Mouse (Mus musculus): Measurements from ENCODE around the gene Rhox4a2. TPM values are rescaled to one million over a fixed set of nuclear protein-coding genes. Genes with fewer than 3 reads are reported as not detected.
"Not testable (repeated sequence)": the region's sequence is repeated elsewhere in the genome, so short reads cannot be mapped to it uniquely, and the experiment has no call there.

Gene Rhox4a2
- not detected in 2 replicates for polyA plus RNA-seq (2011; ENCODE audit: insufficient read length, low read depth, missing spikeins)

- not testable (repeated sequence) for H3K4me1 ChIP-seq (ENCODE audit: control insufficient read depth, insufficient read depth, low read length); H3K27ac ChIP-seq (ENCODE audit: insufficient read depth, low read length); H3K4me3 ChIP-seq (ENCODE audit: insufficient read depth, low read length)
These were observed at the start of gene Rhox4a2 for GRCm38 (mm10) chrX:37390548-37390947. Rhox4a2 (plus strand) TSS chrX:37390848.

DNA sequence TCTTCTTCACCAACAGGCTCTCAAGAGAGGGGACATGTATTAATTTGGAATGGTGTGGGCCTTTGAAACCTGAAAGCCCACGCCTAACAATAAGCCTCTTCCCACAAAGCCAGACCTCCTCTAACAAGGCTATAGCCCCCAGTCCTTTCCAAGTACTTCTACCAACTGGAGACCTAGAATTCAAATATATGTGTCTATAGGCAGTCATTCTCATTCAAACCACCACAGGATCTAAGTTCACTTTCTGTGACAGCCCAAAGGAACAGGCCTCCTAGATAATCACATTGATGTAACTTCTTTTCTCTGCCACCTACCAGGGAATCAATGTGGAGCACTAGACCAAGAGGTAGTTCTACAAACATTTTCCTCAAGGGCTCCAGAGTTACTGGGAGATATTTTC is 10.9 kb upstream of the Rhox4a2 start, which contains the start of gene Rhox3a2:
Gene Rhox3a2 (plus strand): TSS at position 301 of the 400 bp plus-strand sequence.
- not testable (repeated sequence) for H3K4me1 ChIP-seq (ENCODE audit: control insufficient read depth, insufficient read depth, low read length); H3K4me3 ChIP-seq (ENCODE audit: insufficient read depth, low read length); H3K27ac ChIP-seq (ENCODE audit: insufficient read depth, low read length)

- not testable (repeated sequence) for H3K4me3 ChIP-seq (ENCODE audit: insufficient read depth, low read length); H3K27ac ChIP-seq (ENCODE audit: insufficient read depth, low read length); H3K4me1 ChIP-seq (ENCODE audit: control insufficient read depth, insufficient read depth, low read length)
These were observed 21.1 kb downstream of the Rhox4a2 start, which contains the start of gene Rhox2b for GRCm38 (mm10) chrX:37411767-37412166. Rhox2b (plus strand) TSS chrX:37412067.

DNA sequence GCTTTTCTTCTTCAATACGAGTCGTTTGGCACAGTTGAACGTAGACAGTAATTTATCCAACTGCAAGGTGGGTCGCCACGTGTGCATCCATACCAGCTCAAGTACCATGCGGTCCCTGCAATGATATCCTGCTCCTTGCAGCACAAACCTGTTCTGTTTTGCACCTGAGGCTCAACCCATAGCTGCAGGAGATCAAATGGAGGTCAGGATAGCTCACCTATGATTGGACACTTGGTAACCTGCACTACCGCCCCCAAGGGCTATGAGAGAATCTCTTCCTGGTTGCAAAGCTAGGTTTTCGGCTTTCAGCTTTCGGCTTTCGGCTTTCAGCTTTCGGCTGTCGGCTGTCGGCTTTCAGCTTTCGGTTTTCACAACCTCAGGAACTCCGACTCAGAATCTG is 41.5 kb downstream of the Rhox4a2 start, which contains the start of gene Rhox4b:
Gene Rhox4b (plus strand): TSS at position 301 of the 400 bp plus-strand sequence.
- H3K27ac ChIP-seq (ENCODE audit: insufficient read depth, low read length); H3K4me3 ChIP-seq (ENCODE audit: insufficient read depth, low read length); H3K4me1 ChIP-seq (ENCODE audit: control insufficient read depth, insufficient read depth, low read length): not testable (repeated sequence)

Other genes with a start within 250 kb of the Rhox4a2 start
- gene Akap14, start 222.0 kb upstream of the Rhox4a2 start, polyA plus RNA-seq (2011; ENCODE audit: insufficient read length, low read depth, missing spikeins), result not detected in 2 replicates
- gene Ndufa1, start 199.7 kb upstream of the Rhox4a2 start, polyA plus RNA-seq (2011; ENCODE audit: insufficient read length, low read depth, missing spikeins), result 118 and 124 TPM in 2 replicates
- 3.1 and 4.1 TPM in 2 replicates for gene Rnf113a1, start 199.6 kb upstream of the Rhox4a2 start, polyA plus RNA-seq (2011; ENCODE audit: insufficient read length, low read depth, missing spikeins)
- not detected in 2 replicates for gene Gm9, start 179.8 kb upstream of the Rhox4a2 start, polyA plus RNA-seq (2011; ENCODE audit: insufficient read length, low read depth, missing spikeins)
- gene Rhox1, start 168.6 kb upstream of the Rhox4a2 start, polyA plus RNA-seq (2011; ENCODE audit: insufficient read length, low read depth, missing spikeins), result not detected in 2 replicates
- not detected in 2 replicates for gene Rhox2a, start 145.9 kb upstream of the Rhox4a2 start, polyA plus RNA-seq (2011; ENCODE audit: insufficient read length, low read depth, missing spikeins)
- gene Rhox3a, start 140.9 kb upstream of the Rhox4a2 start, polyA plus RNA-seq (2011; ENCODE audit: insufficient read length, low read depth, missing spikeins), result not detected in 2 replicates
- not detected in 2 replicates for gene Rhox4a, start 125.5 kb upstream of the Rhox4a2 start, polyA plus RNA-seq (2011; ENCODE audit: insufficient read length, low read depth, missing spikeins)
- gene Rhox3a2, start 10.8 kb upstream of the Rhox4a2 start, polyA plus RNA-seq (2011; ENCODE audit: insufficient read length, low read depth, missing spikeins), result not detected in 2 replicates
- not detected in 2 replicates for gene Rhox2b, start 21.2 kb downstream of the Rhox4a2 start, polyA plus RNA-seq (2011; ENCODE audit: insufficient read length, low read depth, missing spikeins)
- gene Rhox4b, start 41.6 kb downstream of the Rhox4a2 start, polyA plus RNA-seq (2011; ENCODE audit: insufficient read length, low read depth, missing spikeins), result not detected in 2 replicates
- not detected in 2 replicates for gene Rhox2c, start 62.8 kb downstream of the Rhox4a2 start, polyA plus RNA-seq (2011; ENCODE audit: insufficient read length, low read depth, missing spikeins)
- gene Rhox3c, start 67.7 kb downstream of the Rhox4a2 start, polyA plus RNA-seq (2011; ENCODE audit: insufficient read length, low read depth, missing spikeins), result not detected in 2 replicates
- not detected in 2 replicates for gene Rhox4c, start 89.5 kb downstream of the Rhox4a2 start, polyA plus RNA-seq (2011; ENCODE audit: insufficient read length, low read depth, missing spikeins)
- not detected in 2 replicates for gene Rhox2d, start 102.6 kb downstream of the Rhox4a2 start, polyA plus RNA-seq (2011; ENCODE audit: insufficient read length, low read depth, missing spikeins)
- not detected in 2 replicates for gene Rhox4d, start 123.5 kb downstream of the Rhox4a2 start, polyA plus RNA-seq (2011; ENCODE audit: insufficient read length, low read depth, missing spikeins)
- gene Rhox2e, start 139.6 kb downstream of the Rhox4a2 start, polyA plus RNA-seq (2011; ENCODE audit: insufficient read length, low read depth, missing spikeins), result not detected in 2 replicates
- not detected in 2 replicates for gene Rhox3e, start 151.2 kb downstream of the Rhox4a2 start, polyA plus RNA-seq (2011; ENCODE audit: insufficient read length, low read depth, missing spikeins)
- not detected in 2 replicates for gene Rhox4e, start 166.6 kb downstream of the Rhox4a2 start, polyA plus RNA-seq (2011; ENCODE audit: insufficient read length, low read depth, missing spikeins)
- not detected in 2 replicates for gene Rhox2f, start 180.6 kb downstream of the Rhox4a2 start, polyA plus RNA-seq (2011; ENCODE audit: insufficient read length, low read depth, missing spikeins)
- gene Rhox3f, start 190.1 kb downstream of the Rhox4a2 start, polyA plus RNA-seq (2011; ENCODE audit: insufficient read length, low read depth, missing spikeins), result not detected in 2 replicates
- not detected in 2 replicates for gene Rhox4f, start 216.9 kb downstream of the Rhox4a2 start, polyA plus RNA-seq (2011; ENCODE audit: insufficient read length, low read depth, missing spikeins)
- not detected in 2 replicates for gene Rhox3g, start 237.8 kb downstream of the Rhox4a2 start, polyA plus RNA-seq (2011; ENCODE audit: insufficient read length, low read depth, missing spikeins)

Data from embryonic fibroblast, embryonic 13.5 days (primary cell).